Mouse (Mus musculus) left cerebral cortex, postnatal 10 days (tissue): ENCODE results near the gene Calhm2. TPM values are rescaled to one million over a fixed set of nuclear protein-coding genes. Genes with fewer than 3 reads are reported as not detected.
A peak's percentile ranks its signal among the peaks of the same experiment; 100 is the strongest.
"Not testable (repeated sequence)": the region's sequence is repeated elsewhere in the genome, so short reads cannot be mapped to it uniquely, and the experiment has no call there.

Source experiments
- DNase-seq, 2 experiments: peaks; one replicate each; pipeline ENCODE4 v3.0.0; 2021 to 2022; ENCODE audit warnings: low spot score in 2 of 2, mixed read lengths in 1 of 2; ENCODE audit errors: extremely low spot score in 1 of 2
- intact Hi-C: fragments of 180-260 bp; cut with DNase I; formaldehyde crosslinking; loops from one replicate; pipeline ENCODE4 v1.15.1; 2025
- total RNA-seq, 2 experiments: library from RNA; stranded (reverse); gene quantifications; 2 replicates each; pipeline ENCODE4 v1.2.3; 2021

Gene Calhm2
- total RNA-seq, 2 experiments from 2014 or later = 3.0 to 4.3 TPM

DNA sequence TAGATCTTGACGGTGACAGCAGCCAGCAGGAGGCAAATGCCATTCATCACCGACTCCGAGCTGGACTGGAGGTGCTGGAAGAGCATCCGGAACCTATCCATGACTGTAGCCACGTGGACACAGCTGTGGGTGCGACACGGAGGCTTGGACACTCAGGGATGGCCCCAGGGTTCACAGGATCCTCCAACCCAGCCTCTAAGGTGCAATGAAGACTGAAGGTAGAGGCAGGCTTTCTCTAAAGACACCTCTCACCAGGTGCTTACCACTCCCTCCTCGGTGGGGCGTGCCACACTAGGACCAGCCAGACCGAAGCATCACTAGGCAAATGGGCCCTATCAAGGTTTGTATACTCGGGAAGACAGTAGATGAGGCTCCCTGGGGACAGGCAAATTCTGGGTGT, 19.6 kb upstream of the Calhm2 start, which contains the start of gene Calhm3:
Calhm3 (minus strand) TSS at position 101 of the 400 bp plus-strand sequence.
- DNase-seq = no peak
- intact Hi-C loops = no loop called here

DNA sequence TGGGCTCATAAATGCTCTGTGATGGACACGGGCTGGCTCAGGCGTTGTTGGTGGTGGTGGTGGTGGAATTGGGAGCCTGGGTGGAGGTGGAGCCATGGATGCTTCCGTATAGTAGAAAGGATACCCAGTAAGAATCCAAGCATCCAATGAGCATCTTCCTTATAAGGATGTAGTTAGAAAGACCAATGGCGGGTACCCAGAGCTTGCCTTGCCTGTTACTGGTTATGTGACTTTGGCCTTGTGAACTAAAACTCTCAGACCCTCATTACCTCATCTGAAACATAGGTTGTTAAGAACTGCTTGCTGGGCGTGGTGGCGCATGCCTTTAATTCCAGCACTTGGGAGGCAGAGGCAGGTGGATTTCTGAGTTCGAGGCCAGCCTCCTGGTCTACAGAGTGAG, 15.7 kb upstream of the Calhm2 start:
- no peak for DNase-seq
- intact Hi-C loops = no loop called here

DNA sequence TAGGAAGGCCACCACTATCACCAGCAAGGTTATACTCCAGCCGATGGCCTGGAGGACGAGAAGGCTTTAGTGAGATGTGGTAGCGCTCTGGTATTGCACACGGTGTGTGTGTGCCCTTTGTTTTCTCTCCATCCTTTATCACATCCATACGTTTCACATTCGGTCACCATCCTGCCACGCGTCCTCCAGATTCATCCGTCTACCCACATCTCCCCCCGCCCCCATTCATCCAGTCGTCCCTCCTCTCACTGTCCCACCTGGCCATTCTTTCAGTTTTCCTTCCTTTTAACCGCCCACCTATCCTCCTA, 13.9 kb upstream of the Calhm2 start:
- no peak for DNase-seq
- intact Hi-C loops = no loop called here

DNA sequence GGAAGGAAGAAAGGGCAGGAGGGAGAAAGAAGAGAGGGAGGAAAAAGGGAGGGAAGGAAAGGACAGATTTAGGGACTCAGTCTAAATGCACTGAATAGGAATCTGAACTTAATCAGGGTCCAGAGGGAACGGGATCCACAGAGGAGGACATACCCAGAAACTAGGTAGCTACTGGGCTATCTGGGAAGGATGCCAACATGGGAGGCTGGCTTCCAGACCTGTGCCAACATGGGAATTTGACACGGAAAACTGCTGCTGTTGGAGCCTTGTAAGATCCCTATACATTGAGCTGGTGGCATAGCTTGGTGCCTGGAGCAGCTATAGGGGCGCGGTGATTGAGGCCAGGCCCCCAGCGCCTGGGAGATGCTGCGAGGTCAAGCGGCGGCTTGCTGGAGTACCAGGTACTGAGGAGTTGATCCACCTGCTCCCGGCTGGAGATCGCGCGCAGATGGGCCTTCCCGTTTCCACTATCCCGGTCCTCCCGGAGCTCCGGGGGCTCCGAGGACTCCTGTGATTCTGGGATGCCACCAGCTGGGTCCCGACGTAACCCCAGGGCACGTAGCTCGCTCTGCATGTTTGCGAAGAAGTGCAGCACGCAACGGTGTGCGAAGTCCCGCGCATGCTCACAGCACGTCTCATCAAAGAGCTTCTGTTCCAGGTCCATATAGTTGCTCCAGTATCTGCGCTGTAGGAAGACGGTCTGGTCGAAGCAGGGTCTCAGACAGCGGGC, 13.4 kb upstream of the Calhm2 start:
- no peak for DNase-seq
- intact Hi-C loops = no loop called here

DNA sequence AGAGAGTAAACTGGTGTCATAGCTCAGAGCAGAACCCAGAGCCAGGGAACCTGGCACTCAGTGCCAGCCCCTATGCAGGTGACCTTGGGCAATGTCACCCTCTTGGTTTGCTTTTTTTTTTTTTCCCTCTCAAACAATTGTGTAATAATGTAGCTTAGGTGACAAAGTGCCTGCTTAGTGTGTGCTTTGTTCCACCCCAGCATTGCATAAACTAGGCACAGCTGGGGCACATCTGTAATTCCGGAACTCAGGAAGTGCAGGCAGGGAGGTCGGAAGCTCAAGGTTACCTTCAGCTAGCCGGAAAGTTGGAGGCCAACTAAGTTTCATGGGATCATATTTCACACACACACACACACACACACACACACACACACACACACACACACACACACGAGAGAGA, 11.8 kb upstream of the Calhm2 start:
- DNase-seq = no peak
- intact Hi-C loops = no loop called here

DNA sequence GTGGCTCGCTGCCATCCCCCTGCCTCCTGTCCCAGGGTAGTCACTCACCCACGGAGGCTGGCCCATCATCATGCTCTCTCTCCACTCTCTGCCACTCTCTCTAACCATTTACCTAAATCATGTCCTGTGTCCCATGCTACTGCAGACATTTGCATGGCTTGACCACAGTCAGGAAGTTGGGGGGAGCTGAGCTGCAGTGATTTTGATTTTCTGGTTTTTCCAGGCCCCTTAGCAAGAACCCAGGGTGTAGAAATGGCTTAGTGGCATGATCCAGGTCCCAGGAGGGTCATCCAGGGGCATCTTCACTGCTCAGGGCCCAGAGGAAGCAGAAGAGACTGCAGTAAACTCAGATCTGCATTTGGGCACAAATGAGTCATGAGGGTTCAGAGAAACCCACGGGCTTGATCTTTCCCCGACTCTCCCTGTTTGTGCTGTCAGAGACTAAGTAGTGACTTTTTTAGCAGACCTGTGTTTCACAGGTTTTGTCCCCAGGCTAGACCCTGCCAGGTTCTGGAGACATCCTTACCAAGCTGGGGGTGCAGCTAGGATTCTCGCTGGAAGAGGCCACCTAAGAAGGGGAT, 10.3 kb upstream of the Calhm2 start:
- DNase-seq = no peak
- intact Hi-C loops = no loop called here

DNA sequence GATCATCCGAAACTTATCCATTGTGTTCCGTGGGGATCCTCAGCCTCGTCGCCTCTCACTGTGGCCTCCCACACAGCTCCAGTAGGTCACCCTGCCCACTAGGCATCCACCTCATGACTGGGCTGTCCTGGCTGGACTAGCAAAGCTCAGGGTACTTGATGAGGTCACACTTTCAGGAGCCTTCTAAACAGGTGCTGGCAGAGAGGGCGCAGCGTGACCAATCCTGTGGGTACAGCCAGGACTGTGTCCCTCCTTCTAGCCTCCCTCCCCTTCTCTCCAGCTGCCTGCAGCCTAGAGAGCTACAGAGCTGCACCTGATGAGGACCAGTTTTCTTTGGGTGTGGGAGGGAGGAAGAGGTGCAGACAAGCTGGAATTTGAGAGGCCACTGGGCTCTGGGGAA, 6.1 kb upstream of the Calhm2 start, which contains the start of gene Calhm1:
Calhm1 (minus strand) TSS at position 101 of the 400 bp plus-strand sequence.
- intact Hi-C loops = no loop called here
- no peak for DNase-seq

DNA sequence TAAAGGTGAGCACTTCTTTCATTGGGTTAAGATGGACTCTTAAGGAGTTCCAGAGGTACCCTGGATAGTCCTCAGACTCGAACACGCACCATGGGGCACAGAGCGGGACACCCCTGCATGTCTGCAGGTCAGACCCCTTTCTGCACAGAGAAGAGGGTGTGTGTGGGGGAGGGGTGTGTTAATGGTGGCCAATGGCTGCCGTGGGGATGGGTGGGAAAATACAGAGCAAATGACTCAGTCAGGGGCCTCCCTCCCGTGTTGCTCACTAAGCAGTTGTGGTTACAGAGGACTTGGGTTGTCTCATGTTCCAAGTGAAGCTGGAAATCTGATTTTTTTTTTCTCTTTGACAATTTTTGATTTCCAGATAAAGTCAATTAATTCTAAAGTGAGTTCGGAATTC, 4.3 kb upstream of the Calhm2 start:
- intact Hi-C loops = no loop called here
- no peak for DNase-seq

DNA sequence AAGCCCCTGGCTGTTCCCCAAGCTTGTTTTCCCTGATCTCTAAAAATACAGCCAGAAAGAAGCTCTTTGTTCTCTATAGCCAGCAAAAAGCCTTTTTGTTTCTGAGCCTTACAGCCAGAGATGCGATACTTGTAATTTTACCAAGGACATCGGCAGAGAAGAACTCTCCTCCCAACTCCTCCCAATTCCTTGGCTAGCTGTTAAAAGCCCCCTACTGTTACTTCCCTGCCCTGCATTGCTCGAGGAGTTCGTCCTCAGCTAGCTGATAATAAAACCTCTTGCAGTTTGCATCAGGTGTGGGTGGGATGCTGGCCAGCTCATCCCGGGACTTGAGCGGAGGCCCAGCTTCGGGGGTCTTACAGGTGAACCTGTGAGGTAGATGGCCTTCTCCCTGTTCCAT, 1.5 kb upstream of the Calhm2 start:
- intact Hi-C loops, DNase-seq: not testable (repeated sequence)

DNA sequence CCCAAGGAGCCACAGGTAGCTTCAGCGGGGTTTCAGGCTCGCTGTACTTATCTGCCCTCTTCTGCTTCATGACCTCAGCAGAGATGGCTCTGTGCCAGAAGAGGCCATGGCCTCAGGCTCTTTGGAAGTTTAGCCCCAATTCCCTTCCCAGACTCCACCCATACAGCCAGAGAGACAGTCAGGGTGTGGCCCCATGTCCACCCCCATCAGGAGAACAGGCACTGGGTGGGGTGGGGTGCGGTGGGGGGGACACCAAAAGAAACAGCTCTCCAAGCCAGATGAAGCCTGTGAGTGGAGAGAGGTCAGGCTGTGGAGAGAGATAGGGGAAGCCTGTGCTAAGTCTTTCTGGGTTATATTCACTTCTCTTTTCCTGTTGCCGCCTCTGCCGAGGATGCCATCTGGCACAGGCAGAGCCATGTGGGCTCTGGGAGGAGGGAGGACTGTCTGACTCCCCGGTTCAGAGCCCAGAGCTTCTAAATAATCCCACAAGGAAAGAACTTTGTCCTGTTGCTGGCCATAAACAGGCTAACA, 978 bp downstream of the Calhm2 start:
- intact Hi-C loops = no loop called here
- peak in 1 of 2 experiments; percentile 63 for DNase-seq

DNA sequence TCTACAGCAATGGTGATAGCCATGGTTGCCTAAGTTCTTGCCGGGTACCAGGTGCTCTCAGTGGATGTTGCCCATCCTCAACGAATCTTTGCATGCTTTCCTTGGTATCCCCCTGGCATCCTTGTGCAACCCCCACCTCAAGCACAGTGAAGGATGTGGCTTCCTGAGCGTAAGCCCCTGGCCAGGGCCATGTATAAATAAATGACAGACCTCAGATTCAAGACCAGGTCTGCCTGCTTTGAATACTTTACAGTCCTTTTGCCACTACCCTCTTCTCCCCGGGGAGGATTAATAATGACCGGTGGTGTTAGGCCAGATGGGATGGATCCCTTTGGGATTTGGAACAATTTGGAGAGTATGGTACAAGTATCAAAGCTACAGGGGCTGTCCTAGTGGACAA, 1.9 kb downstream of the Calhm2 start:
- DNase-seq = no peak
- intact Hi-C loops = no loop called here

DNA sequence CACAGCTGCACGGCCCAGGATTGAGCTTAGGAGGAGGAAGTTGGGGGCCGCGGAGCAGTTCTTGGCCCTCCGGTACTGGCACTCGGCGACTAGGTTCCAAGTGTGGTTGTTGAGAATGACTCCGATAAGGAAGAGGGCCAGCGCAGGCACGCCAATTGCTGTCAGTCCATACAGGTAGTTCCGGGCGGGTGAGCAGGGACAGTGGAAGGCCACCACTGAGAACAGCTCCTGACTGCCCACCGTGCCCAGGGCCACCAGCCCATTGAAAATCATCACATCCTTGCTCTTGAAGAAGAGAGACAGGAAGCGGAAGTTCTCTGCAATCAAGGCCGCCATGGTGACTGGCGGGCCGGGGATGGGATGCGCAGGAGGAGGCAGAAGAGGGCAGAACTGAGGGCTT, 2.5 kb downstream of the Calhm2 start:
- intact Hi-C loops = no loop called here
- DNase-seq = no peak

DNA sequence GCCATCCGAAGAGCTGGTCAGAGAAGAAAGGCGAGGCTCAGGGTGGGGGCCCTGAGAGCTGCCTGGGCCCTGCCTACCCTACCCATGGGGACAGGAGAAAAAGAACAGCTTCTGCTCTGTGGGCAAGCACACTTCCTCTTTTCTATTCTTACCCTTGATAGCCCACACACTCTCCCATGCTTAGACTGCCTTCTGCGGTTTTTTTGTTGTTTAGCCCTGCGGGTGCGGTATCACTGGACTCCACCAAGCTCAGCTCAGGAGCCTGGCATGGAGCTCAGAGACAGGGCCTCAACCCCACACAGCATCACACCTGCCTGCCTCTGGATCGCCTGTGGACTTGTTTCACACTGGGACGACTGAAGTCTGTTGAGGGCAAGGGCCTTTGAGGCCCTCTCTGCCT, 4.9 kb downstream of the Calhm2 start:
- intact Hi-C loops = no loop called here
- DNase-seq = no peak

DNA sequence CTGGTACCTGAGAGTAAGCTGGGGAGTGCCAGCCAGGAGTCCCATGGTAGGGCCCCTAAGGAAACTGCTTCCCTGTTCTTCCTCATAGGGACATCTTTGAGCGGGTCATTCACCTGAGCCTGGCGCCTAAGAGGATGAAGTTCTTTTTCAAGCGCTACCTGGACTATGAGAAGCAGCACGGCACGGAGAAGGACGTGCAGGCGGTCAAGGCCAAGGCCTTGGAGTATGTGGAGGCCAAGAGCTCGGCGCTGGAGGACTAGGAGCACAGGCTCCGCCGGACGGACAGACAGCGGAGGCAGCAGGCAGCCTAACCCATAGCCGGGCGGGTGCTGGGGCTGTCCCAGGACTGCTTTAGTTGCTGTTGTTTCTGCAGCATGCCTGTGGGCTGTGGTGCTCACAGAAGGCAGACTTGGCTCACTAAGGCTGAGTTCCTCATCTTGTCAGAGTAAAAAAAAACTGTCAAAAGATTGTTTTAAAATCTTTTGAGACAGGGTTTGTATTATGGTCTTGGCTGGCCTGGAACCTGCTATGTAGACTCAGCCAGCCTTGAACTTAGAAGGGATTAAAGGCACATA, 7.5 kb downstream of the Calhm2 start:
- intact Hi-C loops = no loop called here
- DNase-seq = no peak

DNA sequence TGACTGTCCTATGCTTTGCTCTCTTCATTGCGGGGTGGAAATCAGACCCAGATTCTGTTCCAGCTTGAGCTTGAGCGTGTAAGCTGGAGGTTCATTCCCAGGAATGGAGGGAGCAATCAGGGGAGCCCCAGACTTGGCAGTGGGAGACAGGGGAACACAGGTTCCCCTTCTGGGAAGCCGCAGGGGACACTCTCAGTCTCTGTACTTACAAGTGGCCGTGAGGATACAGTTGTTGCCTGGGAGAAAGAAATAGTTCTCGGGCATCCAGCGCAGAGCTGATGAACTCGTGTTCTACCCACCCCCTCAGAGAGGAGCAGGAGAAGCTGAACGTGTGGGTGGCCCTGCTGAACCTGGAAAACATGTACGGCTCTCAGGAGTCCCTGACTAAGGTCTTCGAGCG, 9.3 kb downstream of the Calhm2 start:
- no peak for DNase-seq
- intact Hi-C loops = no loop called here

DNA sequence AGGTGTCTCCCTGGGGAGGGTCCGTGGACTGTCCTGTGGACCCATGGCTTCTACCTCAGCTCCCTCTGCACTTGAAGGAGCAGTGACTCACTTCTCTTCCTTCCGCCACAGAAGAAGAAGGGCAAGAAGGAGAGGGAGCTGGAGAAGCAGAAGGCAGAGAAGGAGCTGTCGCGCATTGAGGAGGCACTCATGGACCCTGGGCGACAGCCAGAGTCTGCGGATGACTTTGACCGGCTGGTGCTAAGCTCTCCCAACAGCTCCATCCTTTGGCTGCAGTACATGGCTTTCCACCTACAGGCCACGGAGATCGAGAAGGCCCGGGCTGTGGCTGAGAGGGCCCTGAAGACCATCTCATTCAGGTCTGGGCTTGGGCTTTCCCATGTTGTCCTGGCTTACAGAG, 9.9 kb downstream of the Calhm2 start:
- intact Hi-C loops = no loop called here
- no peak for DNase-seq

DNA sequence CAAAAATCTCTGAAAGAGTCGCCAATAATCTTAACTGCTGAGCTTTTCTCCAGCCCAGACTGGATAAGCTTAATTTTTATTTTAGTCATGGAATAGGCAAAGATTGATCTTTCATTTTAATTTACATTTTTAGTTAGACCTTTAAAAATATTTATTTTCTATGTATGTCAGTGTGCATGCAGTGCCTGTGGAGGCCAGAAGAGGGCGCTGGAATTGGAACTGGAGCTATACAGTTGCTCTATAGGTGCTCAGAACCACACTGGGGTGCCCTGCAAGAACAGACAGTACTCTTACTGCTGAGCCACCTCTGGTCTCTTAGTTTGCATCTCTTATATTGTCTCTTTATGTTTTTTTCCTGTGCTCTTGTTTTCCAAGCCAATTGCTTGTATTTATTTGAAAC, 15.3 kb downstream of the Calhm2 start:
- intact Hi-C loops = no loop called here
- DNase-seq = no peak

DNA sequence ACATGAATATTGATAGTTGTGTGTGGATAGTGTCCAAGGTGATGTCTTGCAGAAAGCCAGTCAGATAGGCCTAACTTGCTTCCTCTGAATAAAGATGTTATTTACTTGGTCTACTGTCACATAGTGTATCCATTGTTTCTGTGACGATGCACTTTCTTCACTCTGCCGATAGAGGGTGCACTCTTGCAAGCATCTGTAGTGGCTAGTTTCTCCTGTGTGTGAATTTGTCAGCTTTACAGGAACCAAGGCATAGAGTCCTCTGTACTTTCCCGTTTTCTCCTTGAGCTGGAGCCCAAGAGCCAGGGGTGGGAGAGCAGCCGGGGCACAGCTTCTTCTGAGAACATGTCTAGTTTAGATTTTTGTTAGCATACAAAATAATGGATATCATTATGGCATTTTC, 17.0 kb downstream of the Calhm2 start:
- DNase-seq = peak in 1 of 2 experiments; percentile 30

DNA sequence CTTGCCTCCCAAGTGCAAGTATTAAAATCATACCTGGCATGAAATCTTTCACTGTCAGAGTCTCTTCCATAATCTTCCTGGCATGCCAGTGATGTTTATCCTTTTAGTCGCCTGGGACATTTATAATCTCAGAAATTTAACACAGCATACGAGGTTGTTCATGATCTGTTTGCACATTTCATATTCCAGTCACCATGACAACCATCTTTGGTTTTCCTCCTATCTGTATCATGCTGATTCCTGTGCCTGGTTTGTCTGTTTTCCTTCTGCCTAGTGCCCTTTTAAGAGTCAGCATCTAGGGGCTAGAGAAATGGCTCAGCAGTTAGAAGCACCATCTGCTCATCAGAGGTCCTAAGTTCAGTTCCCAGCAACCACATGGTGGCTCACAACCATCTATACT, 19.5 kb downstream of the Calhm2 start:
- peak in 1 of 2 experiments; percentile 16 for DNase-seq
- intact Hi-C loops = no loop called here

More for the DNA sequence above, 17.0 kb downstream of the Calhm2 start:
- intact Hi-C loops = loop anchor here (2.0 kb wide), 1 partner anchor 48 kb away; no protein-coding TSS in a partner anchor

DNA sequence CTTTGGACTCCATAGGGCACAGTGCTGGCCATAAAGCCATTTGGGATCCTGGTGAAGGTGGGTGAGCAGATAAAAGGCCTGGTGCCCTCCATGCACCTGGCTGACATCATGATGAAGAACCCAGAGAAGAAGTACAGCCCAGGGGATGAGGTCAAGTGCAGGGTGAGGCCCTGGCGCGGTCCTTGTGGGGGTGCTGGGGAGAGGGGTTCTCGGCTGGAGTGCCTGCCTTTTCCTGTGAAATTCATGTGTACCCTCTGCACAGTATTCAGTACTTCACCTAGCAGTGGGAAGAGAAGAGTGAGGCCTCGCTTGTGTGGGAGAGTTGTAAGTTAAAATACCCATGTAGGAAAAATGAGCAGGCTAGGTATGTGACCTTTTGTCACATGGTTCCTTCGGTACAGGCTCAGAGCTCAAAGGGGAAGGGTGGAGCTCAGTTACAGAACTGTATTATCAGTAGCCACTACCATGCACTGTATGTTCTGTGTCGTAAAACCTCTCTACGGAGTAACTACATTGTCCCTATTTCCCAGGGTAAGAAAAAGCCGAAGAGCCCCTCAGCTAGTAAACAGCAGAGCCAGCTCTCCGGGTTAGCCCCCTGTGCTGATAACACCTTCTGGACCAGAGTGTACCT, 33.3 kb downstream of the Calhm2 start:
- intact Hi-C loops = no loop called here

More for the DNA sequence above, 33.3 kb downstream of the Calhm2 start:
- peak in 1 of 2 experiments; percentile 13 for DNase-seq
